8 mouse cellular contexts compared by ENCODE assay signal in the genomic region with DNA sequence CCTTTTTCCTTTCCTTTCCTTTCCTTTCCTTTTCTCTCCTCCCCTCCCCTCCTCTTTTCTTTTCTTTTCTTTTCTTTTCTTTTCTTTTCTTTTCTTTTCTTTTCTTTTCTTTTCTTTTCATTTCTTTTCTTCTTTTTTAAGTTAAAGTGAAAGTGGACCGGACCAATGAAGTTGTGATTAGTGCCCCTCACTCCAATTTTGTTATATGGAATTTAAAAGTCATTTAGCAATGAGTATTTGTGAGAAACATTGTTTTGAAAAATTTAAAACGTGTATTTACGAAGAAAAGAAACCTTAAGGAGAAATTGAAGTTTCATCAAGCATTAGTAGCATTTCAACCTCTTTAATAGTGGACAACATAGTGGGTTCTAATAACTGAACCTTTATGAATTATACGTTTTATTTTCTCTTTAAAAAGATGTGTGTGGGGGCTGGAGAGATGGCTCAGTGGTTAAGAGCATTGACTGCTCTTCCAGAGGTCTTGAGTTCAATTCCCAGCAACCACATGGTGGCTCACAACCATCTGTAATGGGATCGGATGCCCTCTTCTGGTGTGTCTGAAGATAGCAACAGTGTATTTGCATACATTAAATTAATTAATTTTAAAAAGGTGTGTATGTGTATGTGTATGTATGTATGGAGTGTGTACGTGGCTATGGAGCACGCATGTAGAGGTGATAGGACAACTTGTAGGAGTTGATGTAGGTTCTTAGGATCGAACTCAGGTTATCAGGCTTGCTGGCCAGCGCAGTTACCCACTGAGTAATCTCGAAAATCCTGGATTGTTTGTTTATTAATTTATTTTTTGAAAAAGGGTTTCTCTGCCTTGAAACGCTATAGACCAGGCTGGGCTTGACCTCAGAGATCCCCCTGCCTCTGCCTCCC. TPM values are rescaled to one million over a fixed set of nuclear protein-coding genes. Genes with fewer than 3 reads are reported as not detected.
DNase-seq lines count a peak whose midpoint lies in the region; ATAC-seq and TF ChIP-seq lines count a peak whose summit lies in the region.

No protein-coding gene starts in this region.

- H3K27me3 ChIP-seq in kidney, embryonic 14.5 days (ENCODE audit: control insufficient read depth, insufficient read depth, low read length) = no peaks in the 10 kb centered on the region
- H3K27me3 ChIP-seq in hindbrain, embryonic 15.5 days = no peaks in the 10 kb centered on the region
- no peaks in the 10 kb centered on the region for H3K27me3 ChIP-seq in midbrain, embryonic 16.5 days (ENCODE audit: control insufficient read depth, insufficient read depth, low read depth, low read length)

- no peak for ATAC-seq in kidney, embryonic 14.5 days (ENCODE audit: low FRiP score, low TSS enrichment)
- no peak for ATAC-seq in hindbrain, embryonic 15.5 days (ENCODE audit: low FRiP score, low read depth)
- no peak for ATAC-seq in midbrain, embryonic 16.5 days

- no peaks in the 10 kb centered on the region for H3K9me3 ChIP-seq in kidney, embryonic 14.5 days (ENCODE audit: control insufficient read depth, low read length)
- no peaks in the 10 kb centered on the region for H3K9me3 ChIP-seq in hindbrain, embryonic 15.5 days
- no peaks in the 10 kb centered on the region for H3K9me3 ChIP-seq in midbrain, embryonic 16.5 days (replicated peaks; ENCODE audit: control insufficient read depth, low read length, poor library complexity, severe bottlenecking)

- H3K36me3 ChIP-seq in kidney, embryonic 14.5 days (ENCODE audit: control insufficient read depth, insufficient read depth, low read length) = no peaks in the 10 kb centered on the region
- no peaks in the 10 kb centered on the region for H3K36me3 ChIP-seq in hindbrain, embryonic 15.5 days
- H3K36me3 ChIP-seq in midbrain, embryonic 16.5 days (ENCODE audit: control insufficient read depth, insufficient read depth, low read length) = no peaks in the 10 kb centered on the region

- H3K4me3 ChIP-seq in kidney, embryonic 14.5 days (ENCODE audit: low read length) = peak overlapping the region; percentile 96
- peak overlapping the region; percentile 93; the same call in 1 of the 2 replicates for H3K4me3 ChIP-seq in cortical plate, adult 2 months (ENCODE audit: insufficient read depth, low read length)
- H3K4me3 ChIP-seq in hindbrain, embryonic 15.5 days = peak overlapping the region; percentile 91
- peak overlapping the region; percentile 95 for H3K4me3 ChIP-seq in midbrain, embryonic 16.5 days (ENCODE audit: low read depth, low read length)

- no peak for TF ChIP-seq CTCF in cortical plate, adult 2 months (IDR thresholded peaks at IDR 0.05; ENCODE audit: extremely low read depth, insufficient read depth, low read length)

- peak overlapping the region; percentile 97 for H3K27ac ChIP-seq in kidney, embryonic 14.5 days (ENCODE audit: low read depth, low read length)
- no peak overlapping the region for H3K27ac ChIP-seq in cortical plate, adult 2 months (ENCODE audit: insufficient read depth, low read length)
- peak overlapping the region; percentile 93 for H3K27ac ChIP-seq in hindbrain, embryonic 15.5 days (replicated peaks)
- no peak overlapping the region for H3K27ac ChIP-seq in midbrain, embryonic 16.5 days (ENCODE audit: low read length)

- H3K9ac ChIP-seq in kidney, embryonic 14.5 days (ENCODE audit: low read depth, low read length) = no peak overlapping the region
- H3K9ac ChIP-seq in hindbrain, embryonic 15.5 days = no peak overlapping the region
- H3K9ac ChIP-seq in midbrain, embryonic 16.5 days (ENCODE audit: low read depth, low read length) = no peak overlapping the region

- 0 out of 2 replicates have a peak, but pooled peaks cover 9% of the 10 kb centered on the region for H3K4me1 ChIP-seq in kidney, embryonic 14.5 days (ENCODE audit: control insufficient read depth, insufficient read depth, low read length)
- H3K4me1 ChIP-seq in cortical plate, adult 2 months (ENCODE audit: control insufficient read depth, insufficient read depth, low read length) = no peaks in the 10 kb centered on the region
- peaks cover 30% of the 10 kb centered on the region for H3K4me1 ChIP-seq in hindbrain, embryonic 15.5 days (replicated peaks)
- H3K4me1 ChIP-seq in midbrain, embryonic 16.5 days (ENCODE audit: control insufficient read depth, insufficient read depth, low read length) = peaks cover 20% of the 10 kb centered on the region

- WGBS in kidney, embryonic 14.5 days = 67% methylated on average over 11 of the region's 11 CpGs
- 68% methylated on average over 11 of the region's 11 CpGs for WGBS in hindbrain, embryonic 15.5 days
- WGBS in midbrain, embryonic 16.5 days = 71% methylated on average over 11 of the region's 11 CpGs

- H3K4me2 ChIP-seq in kidney, embryonic 14.5 days (replicated peaks; ENCODE audit: low read depth, low read length) = peak overlapping the region; percentile 47
- peak overlapping the region; percentile 75 for H3K4me2 ChIP-seq in hindbrain, embryonic 15.5 days
- peak overlapping the region; percentile 50 for H3K4me2 ChIP-seq in midbrain, embryonic 16.5 days (ENCODE audit: low read length)

- DNase-seq in kidney, adult 18-20 months = no peak
- DNase-seq in layer of hippocampus, postnatal 14 days (ENCODE audit: low spot score in 2 of 2) = no peak
- DNase-seq in spleen, adult 12 weeks (ENCODE audit: low spot score) = no peak
- DNase-seq in retina, embryonic 14.5 days (ENCODE audit: low spot score) = no peak

- TF ChIP-seq POLR2A in cortical plate, adult 2 months (IDR thresholded peaks at IDR 0.05; ENCODE audit: extremely low read depth, insufficient read depth, low read length) = no peak

RNA-seq across cellular contexts. Expression of a gene that starts 1.5 kb away (rescaled TPM):
- 13.9 and 25.4 TPM in 2 replicates for polyA plus RNA-seq in kidney, embryonic 14.5 days (2014; fragmentation: Nextera tagmentation; extraction: Ambion mirVana)
- polyA plus RNA-seq in cortical plate, adult 2 months (2012; rRNA removed) = 10.2 and 11.0 TPM in 2 replicates
- 11.0 and 14.2 TPM in 2 replicates for polyA plus RNA-seq in hindbrain, embryonic 15.5 days (2015; fragmentation: Nextera tagmentation; extraction: Ambion mirVana)
- polyA plus RNA-seq in midbrain, embryonic 16.5 days (2015; fragmentation: Nextera tagmentation; extraction: Ambion mirVana) = 10.9 and 13.0 TPM in 2 replicates
- total RNA-seq in layer of hippocampus, postnatal 14 days (2021) = 10 to 100 TPM; 27.1 to 28.1 TPM

Comparison
In these comparisons a context has a peak if more than half of its experiments do, and no peak if none do; other contexts are left out.
1. H3K27ac ChIP-seq: peak in kidney, embryonic 14.5 days (single experiment) and hindbrain, embryonic 15.5 days (single experiment); none in cortical plate, adult 2 months (single experiment) and midbrain, embryonic 16.5 days (single experiment).
2. Peak in every context shown above with its lines, with median percentiles within 50 percentile points of each other: H3K4me2 ChIP-seq and H3K4me3 ChIP-seq.